Mouse (Mus musculus) testis, adult 2 months (tissue): Measurements from ENCODE around the gene Depdc1b.

Source experiments
- CTCF ChIP-seq: fragments of 200-500 bp; IDR thresholded peaks from 2 replicates; pipeline ENCODE4 v1.5.1; 2012; ENCODE audit warnings: low read depth, mild to moderate bottlenecking, inconsistent platforms, low read length, moderate library complexity; ENCODE audit not compliant: control insufficient read depth, insufficient read depth, insufficient replicate concordance
- POLR2A ChIP-seq: fragments of 200-500 bp; IDR thresholded peaks from 2 replicates; pipeline ENCODE4 v1.6.1; 2012; ENCODE audit warnings: low read depth, mild to moderate bottlenecking, inconsistent platforms, low read length, moderate library complexity; ENCODE audit not compliant: control insufficient read depth

- TF ChIP-seq POLR2A (no peak), CTCF (no peak)
These were observed 42.1 kb downstream of the Depdc1b start for GRCm38 (mm10) chr13:108358228-108358627.
